Mouse (Mus musculus) embryonic stem cell, embryonic (primary cell): ENCODE measurements at regions not wholly inside any gene's neighbourhood (a gene's known extent, or its start where the extent isn't known, plus 50 kb on each side); places are given as distances from the start of the nearest gene placed in this dataset.

Experiments
- CTCF ChIA-PET, 4 experiments: fragments of 300-600 bp in 2 of 4; fragments of 350-600 bp in 2 of 4; sonication (Branson Sonifier 250); formaldehyde crosslinking; loops; one replicate each; lab custom pipeline; 2022; ENCODE audit warnings: inconsistent platforms in 2 of 4; lab: Charles Lee
- POLR2A ChIA-PET, 4 experiments: fragments of 300-600 bp in 2 of 4; fragments of 350-600 bp in 2 of 4; sonication (Branson Sonifier 250); formaldehyde crosslinking; loops; one replicate each; lab custom pipeline; 2022; ENCODE audit warnings: antibody characterized with exemption in 4 of 4, inconsistent platforms in 1 of 4; lab: Charles Lee

- POLR2A ChIA-PET = interaction anchor here (0.8 to 1.5 kb wide), 8 partner anchors 10 to 126 kb away, joined by 3 to 5 read pairs (median 3); no protein-coding TSS in a partner anchor
- CTCF ChIA-PET = interaction anchor here in 3 of 4 experiments (1.0 to 2.0 kb wide), 6 partner anchors 9 to 62 kb away, joined by 3 to 11 read pairs (median 4); no protein-coding TSS in a partner anchor
Measured at GRCm38 (mm10) chr17:84129204-84129603, 58.5 kb downstream of the Zfp36l2 start.

GRCm38 (mm10) chr17:84128262-84128661, 59.5 kb downstream of the Zfp36l2 start:
- ChIA-PET CTCF (interaction anchor here in 3 of 4 experiments (0.6 to 2.0 kb wide), 6 partner anchors 8 to 191 kb away, joined by 3 to 11 read pairs (median 4); no protein-coding TSS in a partner anchor), POLR2A (interaction anchor here in 3 of 4 experiments (0.8 to 1.5 kb wide), 8 partner anchors 10 to 263 kb away, joined by 3 to 5 read pairs (median 3); no protein-coding TSS in a partner anchor)

DNA sequence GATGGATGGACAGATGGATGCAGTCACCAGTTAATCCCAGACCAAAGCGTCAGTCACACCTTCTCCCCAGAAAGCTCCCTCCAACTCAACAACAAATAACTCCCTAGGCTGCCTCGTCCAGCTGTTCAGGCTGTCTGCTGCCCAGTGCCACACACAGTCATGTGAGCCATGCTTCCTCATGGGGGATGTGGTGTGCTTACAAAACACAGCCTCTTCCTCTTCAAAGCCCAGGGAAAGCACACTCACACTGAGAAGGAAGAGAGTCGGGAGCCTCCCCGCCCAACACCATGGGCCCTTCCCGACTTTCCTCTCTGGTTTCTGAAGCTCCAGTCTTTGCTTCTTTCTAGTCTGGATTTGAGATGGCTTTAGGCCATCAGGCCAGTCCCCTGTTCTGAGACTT, 61.6 kb downstream of the Zfp36l2 start:
- POLR2A ChIA-PET = interaction anchor here in 2 of 4 experiments (0.6 to 0.7 kb wide), 3 partner anchors 11 to 156 kb away, joined by 3 to 5 read pairs (median 3); no protein-coding TSS in a partner anchor
- CTCF ChIA-PET = no interaction called here

GRCm38 (mm10) chr17:84123161-84123560, 64.6 kb downstream of the Zfp36l2 start:
- ChIA-PET POLR2A (interaction anchor here in 1 of 4 experiments (0.6 kb wide), 1 partner anchor 98 kb away, joined by 3 read pairs; no protein-coding TSS in a partner anchor), CTCF (interaction anchor here in 3 of 4 experiments (0.6 to 2.0 kb wide), 2 partner anchors 9 to 99 kb away, joined by 3 to 8 read pairs (median 4); no protein-coding TSS in a partner anchor)

DNA sequence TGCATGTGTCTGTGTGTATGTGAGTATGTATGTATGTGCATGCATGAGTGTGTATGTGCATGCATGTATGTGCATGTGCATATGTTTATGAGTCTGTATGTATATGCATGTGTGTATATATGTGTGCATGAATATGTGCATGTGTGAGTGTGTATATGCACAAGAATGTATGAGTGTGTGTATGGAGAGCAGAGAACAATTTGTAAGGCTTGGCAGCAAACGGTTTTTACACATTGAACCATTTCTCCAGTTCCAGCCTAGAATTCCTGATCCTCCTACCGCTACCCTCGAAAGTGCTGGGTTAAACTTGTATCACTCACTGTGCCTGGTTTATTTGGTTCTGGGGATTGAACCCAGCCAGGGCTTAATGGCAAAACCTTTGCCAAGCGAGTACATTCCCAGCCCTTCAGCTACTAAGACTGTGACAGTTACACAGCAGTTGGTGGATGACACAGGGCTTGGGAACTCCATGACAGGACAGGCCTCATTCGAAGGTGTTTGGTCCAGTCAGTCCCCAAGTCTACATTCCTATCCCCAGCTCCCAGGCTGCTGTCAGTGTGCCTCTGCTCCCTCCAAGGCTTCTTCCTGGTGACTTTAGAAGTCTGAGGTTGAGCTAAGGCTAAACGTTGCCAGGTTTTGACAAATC, 65.1 kb downstream of the Zfp36l2 start:
- ChIA-PET CTCF (interaction anchor here in 3 of 4 experiments (0.6 to 2.0 kb wide), 2 partner anchors 9 to 100 kb away, joined by 3 to 8 read pairs (median 4); no protein-coding TSS in a partner anchor), POLR2A (interaction anchor here in 1 of 4 experiments (0.6 kb wide), 1 partner anchor 98 kb away, joined by 3 read pairs; no protein-coding TSS in a partner anchor)

DNA sequence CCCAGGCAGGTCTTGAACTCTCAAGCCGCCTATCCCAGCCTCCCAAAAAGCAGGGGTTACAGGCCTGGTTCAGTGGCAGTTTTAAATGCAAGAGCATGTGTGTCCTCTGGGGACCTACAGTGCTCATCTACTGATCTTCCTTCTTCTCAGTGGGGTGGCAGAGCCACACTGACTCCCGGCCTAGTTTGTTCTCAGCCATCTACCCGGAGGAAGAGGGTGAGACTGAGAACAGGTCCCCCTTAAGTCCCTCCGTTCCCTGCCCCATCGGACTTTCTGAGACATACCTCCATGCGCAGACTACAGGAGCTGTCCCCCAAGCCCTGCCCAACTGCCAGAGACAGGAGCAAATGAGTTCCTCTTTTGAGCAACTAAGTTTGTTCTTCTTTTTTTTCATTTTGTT, 66.5 kb downstream of the Zfp36l2 start:
- ChIA-PET POLR2A (no interaction called here), CTCF (no interaction called here)

DNA sequence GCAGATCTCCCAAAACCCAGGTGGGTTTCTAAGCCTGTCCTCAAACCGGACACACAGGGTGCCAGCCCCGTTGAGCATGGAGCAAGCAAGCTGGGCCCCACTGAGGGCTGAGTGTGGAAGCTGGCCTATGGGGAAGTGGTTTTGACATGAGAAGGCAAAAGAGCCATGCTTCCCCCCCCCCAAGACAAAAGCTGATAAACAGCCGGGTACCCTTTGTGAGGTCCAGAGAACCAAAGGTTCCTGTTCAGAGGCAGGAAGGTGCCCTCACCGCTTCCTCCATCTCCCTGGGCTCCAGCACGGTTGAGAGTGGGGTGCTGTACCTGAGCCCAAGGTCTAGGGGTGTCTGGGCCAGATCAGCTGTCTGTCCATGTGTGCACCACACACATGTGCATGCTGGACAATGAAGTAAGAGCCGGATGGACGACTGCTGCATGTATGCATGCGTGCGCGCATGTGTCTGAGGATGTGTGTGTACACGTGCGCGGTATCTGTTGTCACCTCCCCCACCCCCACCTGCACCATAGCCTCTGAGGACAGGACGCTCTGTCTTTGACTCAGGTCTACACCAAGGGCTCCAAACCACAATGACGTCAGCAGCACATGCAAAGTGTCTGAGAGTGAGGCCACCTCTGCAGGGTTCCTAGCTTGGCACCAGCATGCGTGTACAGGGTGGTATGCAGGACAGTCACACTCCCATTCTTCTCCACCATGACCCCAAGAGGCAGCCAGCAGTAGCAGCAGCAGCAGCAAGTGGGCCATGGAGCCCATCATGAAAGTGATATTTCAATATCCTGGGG, 68.3 kb downstream of the Zfp36l2 start:
- ChIA-PET CTCF (interaction anchor here in 2 of 4 experiments (0.6 to 1.6 kb wide), 3 partner anchors 9 to 72 kb away, joined by 3 to 11 read pairs (median 5); no protein-coding TSS in a partner anchor), POLR2A (interaction anchor here in 2 of 4 experiments (1.0 to 1.4 kb wide), 3 partner anchors 60 to 69 kb away, joined by 3 to 4 read pairs (median 3); no protein-coding TSS in a partner anchor)

- ChIA-PET POLR2A (interaction anchor here in 2 of 4 experiments (1.0 to 1.4 kb wide), 4 partner anchors 60 to 114 kb away, joined by 3 to 4 read pairs (median 3); no protein-coding TSS in a partner anchor), CTCF (interaction anchor here in 1 of 4 experiments (0.9 kb wide), 1 partner anchor 72 kb away, joined by 3 read pairs; no protein-coding TSS in a partner anchor)
Measured at GRCm38 (mm10) chr17:84118781-84119180, 69.0 kb downstream of the Zfp36l2 start.

DNA sequence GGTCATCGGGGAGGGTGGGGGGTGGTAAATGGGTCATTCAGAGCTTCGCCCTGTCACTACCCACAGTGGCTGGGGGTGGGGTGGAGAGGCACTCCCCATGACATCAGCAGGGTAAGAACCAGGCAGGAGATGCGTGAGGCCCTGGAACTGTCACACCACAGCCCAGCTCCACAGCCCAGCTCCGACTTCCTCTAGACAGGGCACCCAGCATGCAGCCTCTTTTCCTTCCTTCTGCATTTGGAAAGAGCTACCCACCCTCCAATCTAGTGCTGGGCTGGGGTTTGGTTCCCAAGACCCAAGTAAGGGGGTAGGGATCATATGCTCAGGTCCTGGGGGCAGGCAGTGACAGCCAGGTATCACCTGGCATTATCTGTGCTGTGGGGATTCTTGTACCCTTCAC, 69.5 kb downstream of the Zfp36l2 start:
- CTCF ChIA-PET = interaction anchor here in 1 of 4 experiments (0.9 kb wide), 1 partner anchor 73 kb away, joined by 3 read pairs; no protein-coding TSS in a partner anchor
- POLR2A ChIA-PET = interaction anchor here in 2 of 4 experiments (1.2 to 1.4 kb wide), 3 partner anchors 61 to 114 kb away, joined by 3 to 4 read pairs (median 3); no protein-coding TSS in a partner anchor

- CTCF ChIA-PET = no interaction called here
- POLR2A ChIA-PET = interaction anchor here in 1 of 4 experiments (1.0 to 1.2 kb wide), 2 partner anchors 70 to 113 kb away, joined by 3 read pairs; partner anchors contain the start of gene Zfp36l2
Measured at GRCm38 (mm10) chr17:84117756-84118155, 70.0 kb downstream of the Zfp36l2 start.

DNA sequence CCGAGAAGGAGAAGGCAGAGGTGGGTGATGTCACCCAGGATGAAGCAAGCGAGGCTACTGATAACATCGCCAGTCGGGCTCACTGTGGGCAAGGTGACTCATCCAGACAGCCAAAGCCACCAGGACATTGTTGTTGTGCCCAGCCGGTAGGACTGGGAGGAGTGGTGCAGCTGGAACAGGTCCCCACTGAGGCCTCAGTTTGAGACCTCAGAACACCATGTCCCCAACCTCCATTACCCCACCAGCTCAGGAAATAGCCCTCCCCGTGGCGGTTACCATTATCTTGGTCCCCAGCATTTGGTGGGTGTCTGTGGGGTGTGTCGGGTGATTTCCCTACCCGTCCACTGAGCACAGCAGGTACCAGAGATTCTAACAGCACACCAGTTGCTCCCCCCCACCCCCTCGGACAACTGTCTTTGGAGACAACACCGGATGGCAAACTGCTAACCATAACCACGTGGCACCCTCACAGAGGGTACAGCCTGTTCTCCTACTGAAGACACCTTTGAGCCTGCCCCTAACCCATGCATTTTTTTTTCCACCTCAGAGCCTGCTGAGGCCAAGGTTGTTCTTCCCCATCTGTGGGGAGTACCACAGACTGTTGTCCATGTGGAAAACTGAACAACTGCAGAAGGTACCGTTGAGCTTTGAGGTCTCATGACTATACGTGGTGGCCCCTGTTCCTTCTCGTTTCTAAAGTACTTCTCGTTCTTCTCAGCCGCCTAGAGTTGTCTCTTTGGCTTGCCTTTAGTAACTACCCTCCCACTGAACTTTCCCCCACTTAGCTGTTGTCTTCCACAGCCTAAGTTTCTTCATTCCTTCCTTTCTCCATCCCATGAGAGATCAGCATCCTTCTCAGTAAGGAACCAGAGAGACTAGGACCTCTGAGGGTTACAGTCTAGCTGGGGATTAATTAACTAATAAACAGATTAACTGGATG, 71.1 kb downstream of the Zfp36l2 start:
- ChIA-PET CTCF (no interaction called here), POLR2A (interaction anchor here in 2 of 4 experiments (1.0 kb wide), 2 partner anchors 49 to 71 kb away, joined by 3 read pairs; partner anchors contain the start of gene Zfp36l2 (in 1 of the 2))

- ChIA-PET POLR2A (interaction anchor here in 1 of 4 experiments (1.0 to 2.6 kb wide), 3 partner anchors 48 to 72 kb away, joined by 3 to 15 read pairs (median 6); partner anchors contain the start of gene Zfp36l2), CTCF (interaction anchor here in 1 of 4 experiments (0.7 to 1.5 kb wide), 2 partner anchors 112 to 269 kb away, joined by 3 read pairs; no protein-coding TSS in a partner anchor)
Measured at GRCm38 (mm10) chr17:84115957-84116339, 71.8 kb downstream of the Zfp36l2 start.

DNA sequence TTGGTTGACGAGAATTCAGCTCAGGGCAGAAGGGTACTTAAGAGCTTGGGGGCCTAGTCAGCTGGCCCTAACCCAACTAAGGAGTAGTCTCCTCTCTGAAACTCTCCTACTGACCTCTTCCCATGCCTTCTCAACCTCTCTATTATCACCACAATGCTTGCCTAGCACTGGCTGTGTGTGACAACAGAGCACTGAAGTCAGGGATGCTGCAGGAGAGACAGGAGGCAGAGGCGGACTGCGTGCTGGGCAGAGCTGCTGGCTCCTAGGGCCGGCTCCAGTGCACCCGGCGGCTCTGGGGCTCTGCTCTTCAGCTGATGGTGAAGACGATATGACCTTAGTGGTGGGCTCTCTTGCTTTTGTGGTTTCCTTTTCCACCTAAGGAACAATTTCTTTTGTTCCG, 72.6 kb downstream of the Zfp36l2 start:
- ChIA-PET CTCF (interaction anchor here (0.6 to 3.4 kb wide), 19 partner anchors 10 to 459 kb away, joined by 3 to 31 read pairs (median 6); partner anchors contain the start of gene Zfp36l2 (in 1 of the 4)), POLR2A (interaction anchor here in 3 of 4 experiments (0.5 to 2.6 kb wide), 12 partner anchors 10 to 76 kb away, joined by 3 to 15 read pairs (median 4); partner anchors contain the start of gene Zfp36l2 (in 1 of the 3))

DNA sequence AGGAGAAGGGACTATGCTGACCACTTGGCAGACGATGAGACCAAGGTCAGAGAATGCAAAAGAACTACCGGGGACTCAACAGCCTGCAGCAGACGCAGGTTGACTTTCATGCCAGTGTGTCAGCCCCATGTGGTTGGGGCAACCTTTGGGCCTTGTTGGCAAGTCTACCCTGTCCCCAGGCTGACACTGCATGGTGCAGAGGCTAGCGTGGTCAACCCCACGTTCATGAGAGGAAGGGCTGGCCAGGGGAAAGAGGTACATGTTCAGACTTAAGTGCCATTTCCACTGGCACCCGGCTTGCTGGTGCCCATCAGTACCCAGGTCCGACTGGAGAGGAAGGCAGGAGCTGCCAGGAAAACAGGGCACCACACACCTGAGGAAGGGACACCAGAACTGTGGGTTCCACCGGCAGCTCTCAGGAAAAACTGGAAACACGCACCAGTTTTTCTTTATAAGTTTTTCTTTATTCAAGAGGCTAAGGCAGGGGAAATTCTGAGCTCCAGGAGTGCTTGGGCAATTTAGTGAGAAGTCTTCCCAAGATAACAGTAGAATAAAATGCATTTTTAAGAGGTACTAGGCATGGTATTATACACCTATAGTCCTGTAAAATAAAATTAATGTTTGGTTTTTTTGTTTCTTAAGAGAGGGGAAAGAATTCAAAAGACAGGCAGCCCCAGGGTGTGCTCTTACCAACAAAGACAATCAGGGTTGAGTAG, 73.3 kb downstream of the Zfp36l2 start:
- ChIA-PET POLR2A (interaction anchor here (0.5 to 2.6 kb wide), 18 partner anchors 9 to 352 kb away, joined by 3 to 15 read pairs (median 4); partner anchors contain the start of genes Thada (in 1 of the 4) and Zfp36l2 (in 1 of the 4)), CTCF (interaction anchor here (0.5 to 3.4 kb wide), 67 partner anchors 8 to 1035 kb away, joined by 3 to 31 read pairs (median 4); partner anchors contain the start of gene Zfp36l2 (in 1 of the 4))

DNA sequence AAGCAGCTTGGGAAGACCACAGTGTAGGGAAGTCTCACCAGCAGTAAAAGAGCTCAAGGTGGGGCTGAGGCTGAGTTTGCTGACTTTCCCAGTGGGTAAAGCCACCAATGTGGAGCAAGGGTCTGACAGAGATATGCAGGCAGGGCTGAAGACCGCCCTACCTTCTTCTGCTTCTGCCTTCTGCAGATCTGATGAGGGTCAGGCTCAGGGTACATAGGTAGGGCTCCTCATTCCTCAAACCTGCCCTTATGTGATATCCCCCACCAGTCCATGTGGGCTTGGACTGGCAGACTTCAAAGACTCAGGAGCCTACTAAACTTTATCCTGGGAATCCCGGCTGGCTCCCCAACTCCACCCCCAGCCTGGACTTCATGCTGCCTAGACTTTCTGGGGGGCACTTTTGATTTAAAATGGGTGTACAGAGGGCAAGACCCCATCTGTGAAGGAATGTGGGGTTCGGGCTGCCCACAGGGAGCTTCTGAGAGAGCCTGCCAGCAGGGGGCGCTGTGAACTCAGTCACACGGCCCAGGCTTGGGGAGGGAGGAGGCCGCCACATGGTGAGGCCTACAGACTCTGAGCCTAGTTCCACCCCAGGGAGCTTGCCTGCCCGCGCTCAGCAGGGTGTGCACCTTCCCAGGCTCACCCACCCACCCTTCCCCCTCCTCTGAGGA, 74.0 kb downstream of the Zfp36l2 start:
- POLR2A ChIA-PET = interaction anchor here (0.5 to 2.6 kb wide), 16 partner anchors 8 to 352 kb away, joined by 3 to 15 read pairs (median 4); partner anchors contain the start of genes Thada (in 1 of the 4) and Zfp36l2 (in 1 of the 4)
- CTCF ChIA-PET = interaction anchor here (0.5 to 3.4 kb wide), 77 partner anchors 8 to 1036 kb away, joined by 3 to 31 read pairs (median 4); partner anchors contain the start of gene Zfp36l2 (in 1 of the 4)
